Mouse (Mus musculus): ENCODE results near the gene Tmc3. TPM values are rescaled to one million over a fixed set of nuclear protein-coding genes. Genes with fewer than 3 reads are reported as not detected.

The Tmc3 gene
- polyA plus RNA-seq, 2 experiments = 0.17 to 0.18 TPM

GRCm38 (mm10) chr7:83641163-83641562 lies 56.4 kb downstream of the Tmc3 start:
- DNase-seq (ENCODE audit: low read depth in 3 of 3, low spot score in 3 of 3) = no peak
- Histone ChIP-seq H3K4me1 (replicated peaks; ENCODE audit: control insufficient read depth in 2 of 2, insufficient read depth in 2 of 2, low read length in 1 of 2) (0 out of 4 replicates have a peak, but pooled peaks cover 0 to 2% of the 10 kb centered on the region in 2 experiments), H3K27me3 (ENCODE audit: control insufficient read depth, insufficient read depth, low read length) (no peaks in the 10 kb centered on the region), H3K9me3 (ENCODE audit: control insufficient read depth, low read length) (no peaks in the 10 kb centered on the region), H3K36me3 (replicated peaks; ENCODE audit: control insufficient read depth, insufficient read depth, low read depth) (no peaks in the 10 kb centered on the region), H3K4me2 (ENCODE audit: low read depth) (no peak overlapping the region), H3K27ac (no peak overlapping the region), H3K9ac (replicated peaks) (no peak overlapping the region), H3K4me3 (ENCODE audit: insufficient read depth in 1 of 2, low read depth in 2 of 2, low read length in 2 of 2) (no peak overlapping the region)
- 46% methylated on average over 2 of the region's 2 CpGs for WGBS (ENCODE audit: insufficient replicate concordance)
- no peak for ATAC-seq (ENCODE audit: insufficient read depth)
- TF ChIP-seq EP300 (IDR thresholded peaks at IDR 0.05; ENCODE audit: low read depth) (no peak), CTCF (IDR thresholded peaks at IDR 0.05; ENCODE audit: low read depth) (no peak)

GRCm38 (mm10) chr7:83643581-83643980 lies 58.9 kb downstream of the Tmc3 start:
- no peak for TF ChIP-seq CTCF (IDR thresholded peaks at IDR 0.05; ENCODE audit: low read depth)
- no peak for TF ChIP-seq EP300 (IDR thresholded peaks at IDR 0.05; ENCODE audit: low read depth)
- Histone ChIP-seq H3K27ac (no peak overlapping the region), H3K4me3 (ENCODE audit: insufficient read depth in 1 of 2, low read depth in 2 of 2, low read length in 2 of 2) (no peak overlapping the region), H3K9me3 (ENCODE audit: control insufficient read depth, low read length) (no peaks in the 10 kb centered on the region), H3K36me3 (replicated peaks; ENCODE audit: control insufficient read depth, insufficient read depth, low read depth) (no peaks in the 10 kb centered on the region), H3K9ac (replicated peaks) (no peak overlapping the region), H3K4me2 (ENCODE audit: low read depth) (no peak overlapping the region), H3K4me1 (replicated peaks; ENCODE audit: control insufficient read depth in 2 of 2, insufficient read depth in 2 of 2, low read length in 1 of 2) (0 out of 4 replicates have a peak, but pooled peaks cover 0 to 2% of the 10 kb centered on the region in 2 experiments), H3K27me3 (ENCODE audit: control insufficient read depth, insufficient read depth, low read length) (no peaks in the 10 kb centered on the region)
- ATAC-seq (ENCODE audit: insufficient read depth) (no peak), DNase-seq (ENCODE audit: low read depth in 3 of 3, low spot score in 3 of 3) (no peak)
- 72% methylated on average over 6 of the region's 6 CpGs for WGBS (ENCODE audit: insufficient replicate concordance)

GRCm38 (mm10) chr7:83644761-83645160 lies 60.0 kb downstream of the Tmc3 start:
- 59% methylated on average over 2 of the region's 2 CpGs for WGBS (ENCODE audit: insufficient replicate concordance)
- Histone ChIP-seq H3K4me2 (ENCODE audit: low read depth) (no peak overlapping the region), H3K4me1 (replicated peaks; ENCODE audit: control insufficient read depth in 2 of 2, insufficient read depth in 2 of 2, low read length in 1 of 2) (no peaks in the 10 kb centered on the region), H3K4me3 (ENCODE audit: insufficient read depth in 1 of 2, low read depth in 2 of 2, low read length in 2 of 2) (no peak overlapping the region), H3K9ac (replicated peaks) (no peak overlapping the region), H3K27me3 (ENCODE audit: control insufficient read depth, insufficient read depth, low read length) (no peaks in the 10 kb centered on the region), H3K9me3 (ENCODE audit: control insufficient read depth, low read length) (no peaks in the 10 kb centered on the region), H3K27ac (no peak overlapping the region), H3K36me3 (replicated peaks; ENCODE audit: control insufficient read depth, insufficient read depth, low read depth) (no peaks in the 10 kb centered on the region)
- ATAC-seq (ENCODE audit: insufficient read depth) = no peak
- no peak for DNase-seq (ENCODE audit: low read depth in 3 of 3, low spot score in 3 of 3)
- TF ChIP-seq CTCF (IDR thresholded peaks at IDR 0.05; ENCODE audit: low read depth) (no peak), EP300 (IDR thresholded peaks at IDR 0.05; ENCODE audit: low read depth) (no peak)

- Histone ChIP-seq H3K9ac (replicated peaks) (no peak overlapping the region), H3K4me2 (ENCODE audit: low read depth) (no peak overlapping the region), H3K27me3 (ENCODE audit: control insufficient read depth, insufficient read depth, low read length) (no peaks in the 10 kb centered on the region), H3K4me1 (replicated peaks; ENCODE audit: control insufficient read depth in 2 of 2, insufficient read depth in 2 of 2, low read length in 1 of 2) (no peaks in the 10 kb centered on the region), H3K9me3 (ENCODE audit: control insufficient read depth, low read length) (no peaks in the 10 kb centered on the region), H3K27ac (no peak overlapping the region), H3K4me3 (ENCODE audit: insufficient read depth in 1 of 2, low read depth in 2 of 2, low read length in 2 of 2) (no peak overlapping the region), H3K36me3 (replicated peaks; ENCODE audit: control insufficient read depth, insufficient read depth, low read depth) (no peaks in the 10 kb centered on the region)
- ATAC-seq (ENCODE audit: insufficient read depth) (no peak), DNase-seq (ENCODE audit: low read depth in 3 of 3, low spot score in 3 of 3) (no peak)
- 38% methylated on average over 5 of the region's 5 CpGs for WGBS (ENCODE audit: insufficient replicate concordance)
- TF ChIP-seq EP300 (IDR thresholded peaks at IDR 0.05; ENCODE audit: low read depth) (no peak), CTCF (IDR thresholded peaks at IDR 0.05; ENCODE audit: low read depth) (no peak)
These were observed 60.7 kb downstream of the Tmc3 start for GRCm38 (mm10) chr7:83645476-83645875.

GRCm38 (mm10) chr7:83648807-83649206 lies 64.1 kb downstream of the Tmc3 start:
- no peaks in the 10 kb centered on the region for H3K4me1 ChIP-seq (replicated peaks; ENCODE audit: control insufficient read depth in 2 of 2, insufficient read depth in 2 of 2, low read length in 1 of 2)
- ATAC-seq (ENCODE audit: insufficient read depth) (no peak), DNase-seq (ENCODE audit: low read depth in 3 of 3, low spot score in 3 of 3) (no peak)
- no peaks in the 10 kb centered on the region for H3K36me3 ChIP-seq (replicated peaks; ENCODE audit: control insufficient read depth, insufficient read depth, low read depth)
- H3K9me3 ChIP-seq (ENCODE audit: control insufficient read depth, low read length) = no peaks in the 10 kb centered on the region
- no peaks in the 10 kb centered on the region for H3K27me3 ChIP-seq (ENCODE audit: control insufficient read depth, insufficient read depth, low read length)
- no peak overlapping the region for H3K4me3 ChIP-seq (ENCODE audit: insufficient read depth in 1 of 2, low read depth in 2 of 2, low read length in 2 of 2)
- H3K27ac ChIP-seq = no peak overlapping the region
- no peak overlapping the region for H3K9ac ChIP-seq (replicated peaks)
- no peak overlapping the region for H3K4me2 ChIP-seq (ENCODE audit: low read depth)
- 65% methylated on average over 7 of the region's 7 CpGs for WGBS (ENCODE audit: insufficient replicate concordance)
- TF ChIP-seq EP300 (IDR thresholded peaks at IDR 0.05; ENCODE audit: low read depth) = no peak

Measured in liver, embryonic 14.5 days (tissue).